Mouse (Mus musculus) layer of hippocampus, adult 9-11 months (tissue): ENCODE results near the gene Oip5.
"Not testable (repeated sequence)": the region's sequence is repeated elsewhere in the genome, so short reads cannot be mapped to it uniquely, and the experiment has no call there.

Experiments
- DNase-seq: peaks from one replicate; pipeline ENCODE4 v3.0.0; 2022

Oip5 gene

DNA sequence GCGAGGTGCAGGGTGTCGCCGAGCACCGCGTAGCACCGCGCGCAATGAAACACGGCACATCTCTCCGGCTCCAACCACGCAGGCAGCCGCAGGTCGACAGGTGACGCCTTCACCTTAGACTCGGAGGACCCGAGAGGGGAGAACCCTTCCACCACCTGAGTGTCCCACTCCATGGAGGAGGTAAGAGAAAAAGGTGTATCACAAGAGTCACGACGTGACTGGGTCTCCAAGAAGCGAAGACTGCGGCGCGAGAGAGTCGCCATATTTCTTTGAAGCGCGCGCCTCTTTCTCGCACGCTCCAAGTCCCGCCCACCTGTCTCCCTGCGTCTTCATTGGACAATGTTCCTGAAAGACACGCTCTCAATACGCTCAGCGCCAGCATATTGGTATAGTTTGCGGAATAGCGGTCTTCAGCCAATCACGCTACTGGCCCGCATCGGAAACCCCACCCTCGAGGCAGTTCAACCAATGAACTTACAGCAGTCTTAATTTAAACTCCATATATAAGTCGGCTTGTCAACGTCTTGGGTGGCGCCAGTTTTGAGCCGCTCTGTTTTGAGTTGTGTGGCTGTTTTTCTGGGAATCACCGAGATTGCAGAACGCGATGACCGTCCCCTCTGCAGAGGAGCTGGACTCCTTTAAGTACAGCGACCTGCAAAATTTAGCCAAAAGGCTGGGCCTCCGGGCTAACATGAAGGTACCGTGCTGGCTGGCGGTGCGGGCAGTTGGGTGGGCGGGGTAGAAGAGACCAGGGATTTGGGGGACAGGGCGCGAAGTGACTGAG is at the start of gene Oip5, which contains the start of gene Nusap1:
Gene Oip5 (minus strand): TSS at position 271 of the 784 bp plus-strand sequence.
Gene Nusap1 (plus strand): TSS at position 100 of the 784 bp plus-strand sequence.
- peak; percentile 97 for DNase-seq

DNA sequence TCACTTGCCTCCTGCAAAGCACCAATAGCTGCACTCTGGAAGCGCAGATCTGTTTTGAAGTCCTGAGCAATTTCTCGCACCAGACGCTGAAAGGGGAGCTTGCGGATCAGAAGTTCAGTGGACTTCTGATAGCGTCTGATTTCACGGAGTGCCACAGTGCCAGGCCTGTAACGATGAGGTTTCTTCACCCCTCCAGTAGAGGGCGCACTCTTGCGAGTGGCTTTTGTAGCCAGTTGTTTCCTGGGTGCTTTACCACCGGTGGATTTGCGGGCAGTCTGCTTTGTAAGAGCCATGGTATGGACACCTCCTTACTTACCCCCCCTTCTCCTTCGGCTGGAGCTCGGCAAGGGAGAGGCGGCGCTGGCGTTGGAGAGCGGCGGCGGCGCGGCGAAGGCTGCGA is 47.5 kb upstream of the Oip5 start:
- DNase-seq = not testable (repeated sequence)

DNA sequence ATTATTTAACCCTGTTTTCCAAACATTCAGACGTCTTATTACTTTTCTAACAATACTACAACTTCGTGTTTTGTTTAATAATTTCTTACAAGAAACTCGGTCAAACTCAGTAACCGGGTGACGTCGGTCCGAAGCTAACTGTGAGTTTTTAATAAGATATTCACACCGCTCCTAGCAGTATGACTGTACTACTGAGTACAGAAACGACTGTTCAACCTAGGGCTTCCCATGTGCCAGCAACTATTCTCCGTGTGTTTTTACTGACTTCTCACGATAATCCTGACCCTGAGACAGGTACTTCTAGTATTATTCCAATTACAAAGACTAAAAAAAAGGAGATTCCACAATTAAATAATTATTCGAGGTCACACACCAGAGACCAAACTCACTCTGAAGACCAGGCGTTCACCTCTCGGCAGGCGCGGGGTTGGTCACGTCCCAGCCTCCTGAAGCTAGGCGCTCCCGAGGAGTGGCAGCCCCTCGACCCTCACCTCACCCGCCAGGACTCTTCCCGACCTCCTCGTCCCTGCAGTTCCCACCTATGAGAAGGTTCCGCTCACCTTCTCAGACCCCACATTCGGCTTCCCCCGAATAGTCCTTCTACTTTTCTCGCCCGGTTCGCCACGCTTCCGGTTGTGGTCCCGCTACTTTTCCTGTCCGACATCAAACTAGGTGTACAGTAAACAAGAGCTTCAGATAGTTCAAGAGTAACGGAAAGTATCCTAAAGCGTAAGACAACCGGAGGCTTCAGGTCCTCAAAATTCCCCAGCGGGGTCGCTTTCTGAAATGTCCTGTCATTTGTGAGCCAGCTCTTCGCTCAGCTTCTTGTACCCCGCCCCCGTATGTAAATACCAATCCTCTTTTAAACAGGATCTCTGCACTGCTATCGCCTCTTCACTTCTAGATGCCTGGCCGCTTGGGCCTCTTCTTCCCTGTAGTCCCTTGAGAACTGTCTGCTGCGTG is 44.2 kb upstream of the Oip5 start, which contains the start of gene Ndufaf1:
Gene Ndufaf1 (minus strand): TSS at position 608 of the 963 bp plus-strand sequence.
- DNase-seq = peak; percentile 69

- DNase-seq = no peak
Measured at GRCm38 (mm10) chr2:119644254-119644653, 26.0 kb upstream of the Oip5 start.

DNA sequence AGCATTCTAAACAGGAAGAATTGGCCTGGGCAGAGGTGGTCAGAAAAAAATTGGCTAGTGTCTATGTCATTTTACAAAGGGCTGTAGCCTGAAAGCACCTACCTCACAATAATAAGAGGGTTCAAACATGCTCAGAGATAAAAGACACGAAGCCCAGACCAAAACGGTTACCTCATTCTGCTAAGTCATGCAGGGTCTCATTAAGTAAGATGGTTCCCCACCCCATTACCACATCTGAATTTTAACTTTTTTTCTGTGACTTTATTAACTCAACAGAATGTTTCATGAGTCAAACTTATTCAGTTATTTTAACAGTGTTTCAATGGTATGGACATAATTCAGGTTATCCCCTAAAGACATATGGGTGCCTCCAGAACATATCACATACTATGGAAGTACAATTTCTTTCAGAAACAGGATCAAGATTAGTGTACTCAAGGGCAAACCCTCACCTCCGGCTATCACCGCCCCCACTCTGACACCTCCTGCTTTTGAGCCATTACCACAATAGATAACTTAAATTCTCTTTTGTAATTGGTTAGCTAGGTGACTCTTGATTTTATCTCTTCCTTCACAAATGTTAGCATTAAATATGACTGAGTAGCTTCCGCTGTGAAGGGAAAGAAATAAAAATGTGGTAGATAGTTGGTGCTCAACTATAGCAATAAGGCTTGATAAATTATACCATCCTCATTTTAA is 23.1 kb upstream of the Oip5 start:
- no peak for DNase-seq

DNA sequence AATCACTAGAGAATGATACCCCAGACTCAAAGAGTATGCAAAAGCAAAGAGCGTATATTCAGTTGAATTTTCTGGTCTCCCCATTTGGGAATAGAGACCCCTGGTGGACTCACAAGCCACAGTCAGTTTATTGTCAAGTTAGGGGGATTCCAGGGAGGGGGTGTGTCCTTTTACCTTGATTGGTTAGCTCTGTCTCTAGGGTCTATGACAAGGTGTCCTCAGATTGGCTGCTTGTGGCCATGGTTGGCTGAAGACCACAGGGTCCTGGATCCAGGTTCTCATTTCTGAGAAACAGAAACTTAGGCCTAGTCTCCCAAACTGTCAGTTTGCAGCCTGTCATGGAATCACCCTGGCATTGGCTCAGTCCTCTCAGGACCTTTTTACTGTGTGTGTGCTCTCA is 18.5 kb upstream of the Oip5 start:
- no peak for DNase-seq

DNA sequence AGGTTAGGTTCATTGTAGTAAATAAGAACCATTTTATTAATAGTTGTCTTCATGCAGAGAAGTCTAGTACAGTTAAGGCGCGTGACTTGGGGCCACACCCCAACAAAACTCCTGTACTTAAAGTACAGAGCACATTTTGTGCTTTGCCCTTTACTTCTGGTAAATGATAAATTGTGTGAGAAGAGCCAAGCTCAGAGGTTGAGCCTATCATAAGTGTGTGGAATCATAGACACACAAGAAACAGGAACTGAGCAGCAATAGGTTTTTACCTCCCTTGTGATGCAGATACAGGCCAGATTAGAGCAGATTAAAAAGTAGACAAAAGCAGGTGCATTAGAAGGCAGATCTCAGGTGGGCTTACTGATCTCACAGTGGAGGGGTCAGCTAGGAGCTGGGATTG is 3.0 kb upstream of the Oip5 start:
- DNase-seq = no peak

GRCm38 (mm10) chr2:119619002-119619401 is 733 bp upstream of the Oip5 start:
- DNase-seq = not testable (repeated sequence)

- DNase-seq = no peak
Measured at GRCm38 (mm10) chr2:119617841-119618198, 449 bp downstream of the Oip5 start.

DNA sequence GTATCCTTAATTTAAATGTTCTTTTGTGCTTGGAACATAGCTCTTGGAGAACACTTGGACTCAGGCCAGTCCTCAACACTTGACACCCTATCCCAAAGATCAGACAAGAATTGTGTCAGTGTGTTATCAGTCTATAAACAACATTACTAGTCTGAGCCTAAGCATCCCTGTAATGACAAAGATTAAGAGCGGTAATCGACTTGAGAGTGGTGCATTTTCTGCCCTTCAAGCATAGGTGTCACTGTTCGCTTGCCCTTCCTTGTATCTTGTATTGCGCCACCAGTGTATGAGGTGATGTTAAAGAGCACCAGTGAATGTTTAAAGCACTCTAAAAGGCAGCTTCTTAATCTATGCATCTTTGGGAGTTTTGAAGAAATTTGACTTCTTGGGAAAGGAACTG is 11.2 kb downstream of the Oip5 start:
- no peak for DNase-seq

DNA sequence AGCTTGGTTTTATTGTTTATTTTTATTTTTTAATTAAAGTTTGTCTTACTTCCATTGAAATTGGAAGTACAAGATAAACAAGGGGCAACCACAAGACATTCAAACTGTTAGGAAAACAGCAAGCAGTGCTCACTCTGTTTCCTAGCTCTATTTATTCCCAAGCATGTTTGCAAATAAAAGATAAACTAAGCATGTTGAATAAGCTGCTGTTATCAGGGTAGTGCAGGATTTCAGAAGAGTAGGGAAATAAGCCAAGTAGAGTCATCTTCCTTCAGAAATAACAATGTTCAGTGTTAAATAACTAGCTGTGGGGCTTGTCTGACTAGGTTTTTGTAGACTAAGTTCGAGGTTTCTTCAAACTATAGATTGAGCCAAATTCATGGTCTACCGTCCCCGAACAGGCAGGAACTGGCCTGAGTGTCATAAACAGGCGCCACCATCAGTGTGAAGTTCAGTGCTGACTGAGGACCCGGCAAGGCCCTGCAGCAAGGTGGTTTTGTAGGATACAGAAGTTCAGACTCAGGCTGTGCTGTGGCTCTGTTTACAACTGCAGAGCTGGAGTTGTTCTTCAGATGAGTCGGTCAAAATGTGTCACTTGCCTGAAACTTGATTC is 12.8 kb downstream of the Oip5 start:
- DNase-seq = no peak

DNA sequence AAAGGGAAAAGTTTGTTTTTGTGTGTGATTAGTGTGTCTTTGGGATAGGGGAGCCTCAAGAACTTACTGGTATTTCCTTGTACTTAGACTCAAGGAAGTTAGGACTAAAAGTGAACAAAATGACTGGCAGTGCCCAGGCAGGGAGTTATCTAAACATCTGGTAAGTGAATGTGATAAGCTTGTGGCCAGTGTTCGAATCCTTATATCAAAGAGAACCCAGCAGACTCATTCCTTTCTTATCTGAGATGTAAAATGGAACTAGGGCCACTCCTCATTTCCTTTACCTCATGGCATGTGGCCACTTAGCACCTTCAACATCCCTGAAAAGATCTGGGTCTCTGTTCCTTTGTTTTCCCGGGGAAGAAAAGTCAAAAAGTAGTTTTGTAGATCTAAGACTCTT is 14.4 kb downstream of the Oip5 start:
- no peak for DNase-seq

DNA sequence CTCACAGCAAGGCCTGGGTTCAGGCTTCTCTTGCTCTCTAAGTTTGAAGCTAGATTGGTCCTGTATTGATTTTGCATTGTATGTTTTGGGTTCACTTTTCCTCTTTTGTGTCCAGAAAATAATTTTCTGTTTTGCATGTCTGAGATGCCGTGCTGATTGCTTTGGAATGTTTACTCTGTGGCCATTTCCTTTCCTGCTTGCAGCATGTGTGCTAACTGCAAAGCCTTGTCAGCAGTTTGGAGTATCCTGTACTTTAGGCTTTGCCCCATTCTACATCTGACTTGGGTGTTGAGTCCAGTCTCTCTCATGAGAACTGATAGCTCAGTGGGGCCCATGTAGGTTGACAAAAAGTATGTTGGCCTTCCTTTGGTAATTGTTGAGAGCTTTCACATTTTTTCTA is 15.8 kb downstream of the Oip5 start:
- no peak for DNase-seq

DNA sequence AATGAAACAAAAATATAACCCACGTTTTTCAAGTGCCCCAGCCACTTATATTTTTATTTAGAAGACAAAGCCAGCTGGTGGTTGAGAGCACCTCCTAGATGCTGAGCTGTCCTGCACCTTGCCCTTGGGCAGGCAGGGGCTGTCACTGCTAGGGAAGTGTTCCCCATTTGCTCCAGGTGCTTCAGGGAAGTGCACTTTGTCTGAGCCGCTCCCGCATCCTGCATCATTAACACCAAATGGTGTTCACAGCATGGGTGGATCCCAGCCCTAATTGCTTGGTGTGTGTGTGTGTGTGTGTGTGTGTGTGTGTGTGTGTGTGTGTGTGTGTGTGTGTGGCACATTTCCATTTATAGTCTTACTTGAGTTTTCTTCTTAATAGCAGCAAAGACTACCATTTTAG is 16.7 kb downstream of the Oip5 start:
- DNase-seq = not testable (repeated sequence)

DNA sequence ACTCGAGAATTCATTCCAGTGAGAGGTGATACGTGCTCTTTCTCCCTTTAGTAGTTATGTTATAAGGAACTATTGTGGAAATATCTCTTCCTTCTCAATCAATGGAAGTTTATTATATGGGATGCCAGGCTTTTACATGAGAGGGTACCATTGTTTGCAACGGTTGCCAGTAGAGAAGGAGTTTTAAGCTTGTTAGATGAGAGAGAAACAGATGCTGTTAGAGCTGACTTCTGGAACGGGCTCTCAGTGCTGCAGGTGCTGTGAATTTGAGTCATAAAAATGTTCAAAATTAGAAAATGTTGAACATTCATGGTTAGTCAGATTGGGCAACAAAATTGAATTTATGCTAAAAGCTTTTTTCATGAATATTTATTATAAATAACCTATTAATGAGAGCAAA is 17.2 kb downstream of the Oip5 start:
- DNase-seq = peak; percentile 69

GRCm38 (mm10) chr2:119596781-119597330 is 21.4 kb downstream of the Oip5 start:
- DNase-seq = peak; percentile 73

- no peak for DNase-seq
Measured at GRCm38 (mm10) chr2:119595308-119595707, 23.0 kb downstream of the Oip5 start.

DNA sequence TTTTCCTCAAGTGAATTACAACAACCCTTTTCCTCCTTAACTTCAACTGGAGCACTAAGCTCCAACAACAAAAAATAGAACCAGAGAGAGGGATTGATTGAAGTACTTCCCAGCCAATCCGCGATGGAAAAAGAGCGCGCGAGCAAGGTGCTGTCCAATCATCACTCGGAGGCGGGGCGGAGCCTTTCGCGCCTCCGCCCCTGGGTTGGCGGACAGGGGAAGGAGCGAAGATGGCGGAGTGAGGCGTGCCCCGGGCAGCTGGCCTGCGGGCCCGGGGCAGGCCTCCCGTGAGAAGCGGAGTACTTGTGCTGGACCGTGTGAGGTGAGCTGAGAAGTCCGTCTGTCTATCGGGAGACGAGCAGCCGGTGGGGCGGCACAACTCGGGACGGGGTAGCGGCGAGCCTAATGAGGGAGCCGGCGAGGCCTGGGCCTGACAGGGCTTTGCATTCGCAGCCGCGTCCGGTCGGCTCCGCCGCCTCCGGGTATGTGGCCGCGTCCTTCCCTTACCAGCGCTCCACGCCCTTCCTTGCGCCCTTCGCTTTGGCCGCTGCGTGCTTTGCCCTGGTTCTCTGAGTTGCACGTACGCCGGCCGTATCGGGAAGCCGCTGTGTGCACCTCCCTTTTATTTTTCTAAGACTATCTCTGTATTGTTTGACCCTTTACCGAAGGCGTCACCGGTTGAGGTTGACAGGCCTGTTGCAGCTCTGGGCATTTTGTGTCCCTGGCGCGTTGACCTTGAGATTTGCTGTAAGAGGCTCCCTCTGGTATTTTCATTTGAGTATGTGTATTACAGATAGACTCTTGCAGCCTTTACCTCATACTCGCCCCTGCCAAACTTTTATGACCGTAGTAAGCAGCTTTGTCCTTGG is 23.9 kb downstream of the Oip5 start:
- DNase-seq = peak; percentile 96

DNA sequence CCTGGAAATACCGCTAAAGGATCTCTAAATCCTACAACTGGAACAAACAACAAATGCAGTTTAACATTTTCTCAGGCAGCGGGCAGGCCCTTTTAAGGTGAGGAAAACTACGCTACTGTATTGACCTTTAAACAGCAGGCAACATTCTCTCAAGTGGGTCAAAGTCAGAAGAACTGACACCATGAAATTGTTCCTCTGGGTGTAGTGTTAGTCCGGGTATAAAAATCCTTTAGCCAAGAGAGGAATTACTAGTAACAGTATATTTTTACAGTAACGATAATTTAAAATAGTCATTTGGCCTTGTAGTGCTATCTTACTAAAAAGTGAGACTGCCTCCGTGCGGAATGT is 24.5 kb downstream of the Oip5 start:
- DNase-seq = no peak

GRCm38 (mm10) chr2:119591247-119591646 is 27.0 kb downstream of the Oip5 start:
- no peak for DNase-seq

GRCm38 (mm10) chr2:119587383-119587782 is 30.9 kb downstream of the Oip5 start:
- DNase-seq = no peak
